Mouse (Mus musculus) urinary bladder, postnatal 14 days (tissue): ENCODE measurements around the gene Psme1.

Experiments
- DNase-seq: peaks from one replicate; pipeline ENCODE4 v3.0.0; 2021; ENCODE audit warnings: low spot score

The Psme1 gene

DNA sequence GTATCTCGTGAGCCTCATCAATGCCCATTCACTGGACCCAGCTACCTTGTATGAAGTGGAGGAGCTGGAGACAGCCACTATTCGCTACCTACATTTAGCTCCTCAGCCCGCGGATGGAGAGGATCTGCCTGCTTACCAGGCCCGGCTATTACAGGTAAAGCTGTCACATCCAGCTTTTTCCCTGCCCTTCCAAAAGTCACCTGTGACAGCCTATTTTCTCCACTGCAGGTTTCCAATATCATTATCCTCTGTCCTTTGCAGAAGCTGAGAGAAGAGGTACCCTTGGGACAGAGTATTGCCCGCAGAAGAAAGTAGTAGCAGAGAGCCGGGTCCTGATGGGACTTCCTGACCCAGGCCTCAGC lies 25.3 kb downstream of the Psme1 start, which contains the start of gene Irf9:
Irf9 (plus strand) TSS at position 301 of the 362 bp plus-strand sequence.
- DNase-seq = no peak

DNA sequence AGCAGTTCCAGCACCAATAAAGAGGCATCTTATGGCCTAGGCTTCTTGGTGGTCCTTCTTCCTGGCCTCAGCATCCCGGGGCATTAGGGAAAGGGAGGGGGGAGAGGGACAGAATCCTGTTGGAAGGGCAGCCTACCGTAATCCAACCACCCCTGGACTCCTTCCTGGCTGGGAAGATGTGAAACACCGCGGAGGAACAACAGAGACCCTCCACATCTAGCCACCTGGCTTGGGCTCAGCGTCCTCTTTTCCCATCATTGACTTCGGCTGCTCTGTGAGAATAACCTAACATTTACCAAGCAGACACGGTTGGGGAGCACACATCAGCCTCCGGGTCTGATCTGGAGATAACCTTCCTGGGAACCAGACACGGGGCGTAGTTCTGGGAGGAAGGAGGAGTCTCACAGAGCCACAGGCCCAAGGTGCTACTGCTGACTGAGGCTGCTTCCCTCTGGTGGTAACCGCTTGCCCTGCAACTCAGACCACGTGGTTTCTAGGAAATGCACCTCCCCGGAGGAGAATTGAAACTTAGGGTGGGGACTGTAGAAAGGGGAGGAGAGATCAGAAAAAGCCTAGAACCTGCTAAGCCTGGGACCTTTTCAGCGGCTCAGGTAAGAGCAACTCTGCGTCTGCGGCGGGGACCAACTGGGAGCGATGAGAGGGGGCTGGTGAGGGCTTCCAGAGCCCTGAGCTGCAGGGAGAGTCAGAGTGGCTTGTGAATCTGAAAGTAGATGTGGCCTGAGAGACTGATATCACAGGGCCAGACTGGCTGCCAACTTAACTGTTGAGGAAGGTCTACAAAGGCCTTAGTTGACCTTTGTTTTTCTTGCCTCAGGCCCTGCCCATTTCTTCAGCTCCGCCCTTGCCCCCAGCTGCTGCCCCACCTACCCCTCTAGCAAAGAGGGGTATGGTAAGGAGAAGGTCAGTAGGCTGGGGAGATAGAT lies 26.0 kb downstream of the Psme1 start:
- peak; percentile 94 for DNase-seq

DNA sequence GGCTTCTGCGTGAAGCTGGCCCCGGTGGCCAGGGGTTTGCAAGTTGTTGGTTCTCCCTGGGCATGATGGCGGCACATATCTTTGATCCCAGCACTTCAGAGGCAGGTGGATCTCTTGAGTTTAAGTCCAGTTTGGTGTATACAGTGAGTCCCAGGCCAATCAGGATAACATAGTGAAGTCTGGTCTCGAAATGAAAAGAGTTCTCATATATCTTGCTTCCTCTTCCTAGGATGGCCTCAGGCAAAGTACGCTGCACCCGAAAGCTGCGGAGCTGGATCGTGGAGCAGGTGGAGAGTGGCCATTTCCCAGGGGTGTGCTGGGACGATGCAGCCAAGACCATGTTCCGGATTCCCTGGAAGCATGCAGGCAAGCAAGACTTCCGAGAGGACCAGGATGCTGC lies 26.9 kb downstream of the Psme1 start:
- no peak for DNase-seq

DNA sequence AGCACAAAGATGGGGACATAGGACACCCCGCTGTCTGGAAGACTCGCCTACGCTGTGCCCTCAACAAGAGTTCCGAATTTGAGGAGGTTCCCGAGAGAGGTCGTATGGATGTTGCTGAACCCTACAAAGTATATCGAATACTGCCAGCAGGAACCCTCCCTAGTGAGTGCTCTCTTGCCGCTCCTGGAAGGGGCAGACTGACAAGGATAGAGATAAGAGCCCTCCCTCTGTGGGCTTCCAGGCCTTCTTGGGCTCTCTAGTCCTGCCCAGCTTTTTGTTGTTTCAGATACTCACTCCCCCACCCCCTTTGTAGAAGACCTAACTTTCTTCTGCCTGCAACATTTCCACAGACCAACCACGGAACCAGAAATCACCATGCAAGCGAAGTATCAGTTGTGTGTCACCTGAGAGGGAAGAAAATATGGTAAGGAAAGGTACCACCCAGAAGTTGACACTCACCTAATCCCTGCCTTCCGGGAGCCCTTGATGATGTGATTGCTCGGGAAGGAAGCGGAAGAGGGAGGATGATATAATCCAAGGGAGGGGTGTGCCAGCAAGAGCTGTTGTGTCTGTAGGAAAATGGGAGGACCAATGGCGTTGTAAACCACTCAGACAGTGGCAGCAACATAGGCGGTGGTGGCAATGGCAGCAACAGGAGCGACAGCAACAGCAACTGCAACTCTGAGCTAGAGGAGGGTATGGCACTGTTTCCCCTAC lies 28.0 kb downstream of the Psme1 start:
- no peak for DNase-seq

DNA sequence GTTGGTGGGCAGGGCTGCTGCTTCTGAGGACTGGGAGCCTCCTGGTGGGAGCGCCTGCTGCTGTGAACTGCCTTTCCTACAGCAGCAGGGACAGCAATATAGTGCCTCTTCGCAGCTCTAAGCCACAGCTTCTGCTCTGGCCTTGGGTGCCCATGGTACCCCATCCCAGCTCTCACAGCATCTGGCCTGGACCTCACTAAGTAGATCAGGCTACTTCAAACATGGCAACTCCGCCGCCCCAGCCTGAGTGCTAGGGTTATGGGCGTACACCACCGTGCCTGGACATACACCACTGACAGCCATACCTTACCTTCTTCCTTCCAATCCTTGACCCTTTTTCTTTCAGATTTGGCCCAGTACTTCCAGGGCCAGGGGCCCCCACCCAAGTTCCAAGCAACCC lies 30.4 kb downstream of the Psme1 start:
- no peak for DNase-seq

DNA sequence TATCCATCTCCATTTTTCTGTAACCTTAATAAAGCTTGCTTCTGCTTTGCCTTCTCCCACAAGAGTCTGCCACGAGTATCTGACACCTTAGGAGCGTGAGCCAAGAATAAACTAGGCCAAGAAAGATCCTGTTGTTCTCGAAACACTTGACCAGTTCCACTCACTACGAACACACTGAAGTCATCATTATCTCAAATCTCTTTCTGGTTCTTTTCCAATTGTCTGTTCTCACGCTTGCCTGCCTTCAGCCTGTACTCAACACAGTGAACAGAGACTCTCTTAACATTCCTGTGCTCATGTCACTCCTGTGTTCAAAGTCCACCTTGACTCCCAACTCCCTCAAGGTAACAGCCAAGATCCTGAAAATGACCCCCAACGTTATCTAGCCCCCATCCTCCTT lies 35.4 kb downstream of the Psme1 start:
- DNase-seq = no peak

DNA sequence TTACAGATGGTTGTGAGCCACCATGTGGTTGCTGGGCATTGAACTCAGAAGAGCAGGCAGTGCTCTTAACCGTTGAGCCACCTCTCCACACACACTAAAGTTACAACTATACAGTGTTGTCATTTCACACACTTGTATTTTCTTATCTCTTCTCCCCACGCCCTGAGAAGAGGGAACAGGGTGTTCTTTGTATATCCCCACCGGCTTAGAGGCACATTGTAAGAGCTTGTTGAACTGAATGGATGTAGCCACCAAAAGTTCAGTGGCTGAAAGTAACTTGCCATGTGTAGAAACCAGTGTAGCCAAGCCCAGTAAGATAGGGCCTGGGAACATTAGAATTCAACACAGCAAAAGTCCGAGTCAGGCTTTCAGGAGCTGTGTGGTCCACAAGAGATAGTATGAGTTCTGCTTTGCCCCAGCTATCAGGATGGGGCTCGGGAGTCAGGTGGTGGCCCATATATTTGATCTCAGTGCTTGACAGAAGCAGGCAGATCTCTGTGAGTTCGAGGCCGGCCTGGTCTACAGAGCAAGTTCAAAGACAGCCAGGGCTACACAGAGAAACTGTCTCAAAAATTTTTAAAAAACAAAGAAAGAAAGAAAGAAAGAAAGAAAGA lies 36.7 kb downstream of the Psme1 start:
- DNase-seq = no peak

DNA sequence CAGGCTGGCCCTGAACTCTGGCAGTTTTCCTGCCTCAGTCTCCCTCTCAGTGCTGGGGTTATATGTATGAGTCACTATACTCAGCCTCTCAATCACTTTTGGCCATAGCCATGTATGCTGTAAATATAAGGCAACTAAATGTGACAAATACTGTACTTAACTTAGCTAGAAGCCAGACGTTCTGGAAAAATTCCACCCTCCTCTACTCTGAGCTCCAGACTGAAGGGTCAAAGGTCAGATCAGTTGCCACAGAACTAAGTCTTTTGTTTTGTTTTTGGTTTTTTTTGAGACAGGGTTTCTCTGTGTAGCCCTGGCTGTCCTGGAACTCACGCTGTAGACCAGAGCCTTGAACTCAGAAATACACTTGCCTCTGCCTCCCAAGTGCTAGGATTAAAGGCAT lies 38.0 kb downstream of the Psme1 start:
- DNase-seq = no peak

DNA sequence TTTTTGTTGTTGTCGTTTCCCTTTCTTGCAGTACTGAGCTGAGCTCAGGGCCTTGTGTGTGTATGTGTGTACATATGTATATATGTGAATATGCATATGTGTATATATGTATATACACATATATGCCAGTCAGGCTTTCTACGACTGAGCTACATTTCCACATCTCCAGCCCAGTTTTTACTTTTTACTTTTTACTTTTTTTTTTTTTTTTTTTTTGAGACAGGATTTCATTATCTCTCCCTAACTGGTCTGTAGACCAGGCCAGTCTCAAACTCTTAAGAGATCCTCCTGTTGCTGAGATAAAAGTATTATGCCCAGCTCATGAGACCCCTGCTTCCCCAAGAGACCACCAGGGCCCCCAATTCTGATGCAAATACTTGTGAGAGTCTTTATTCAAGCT lies 38.9 kb downstream of the Psme1 start:
- DNase-seq = no peak

DNA sequence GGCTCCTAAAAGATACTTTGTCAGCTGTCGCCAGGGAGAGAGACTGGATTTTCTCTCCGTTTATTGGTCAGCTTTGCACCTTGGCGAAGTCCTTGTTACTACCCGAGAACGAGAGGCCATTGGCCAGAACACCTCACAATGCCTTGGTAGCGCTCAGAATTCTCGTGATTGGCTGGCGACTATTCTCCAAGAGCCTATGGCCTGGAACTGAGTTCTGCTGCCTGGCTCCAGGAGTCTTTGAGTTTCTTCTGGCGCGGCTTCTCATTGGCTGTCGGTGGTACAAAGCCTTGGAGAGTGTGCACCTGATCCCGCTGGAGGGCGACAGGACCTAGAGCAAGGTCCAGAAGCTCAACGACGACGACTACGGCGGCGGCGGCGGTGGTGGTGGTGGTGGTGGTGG lies 39.9 kb downstream of the Psme1 start, which contains the start of gene Rec8:
Rec8 (plus strand) TSS at position 216 of the 400 bp plus-strand sequence.
- DNase-seq = no peak

DNA sequence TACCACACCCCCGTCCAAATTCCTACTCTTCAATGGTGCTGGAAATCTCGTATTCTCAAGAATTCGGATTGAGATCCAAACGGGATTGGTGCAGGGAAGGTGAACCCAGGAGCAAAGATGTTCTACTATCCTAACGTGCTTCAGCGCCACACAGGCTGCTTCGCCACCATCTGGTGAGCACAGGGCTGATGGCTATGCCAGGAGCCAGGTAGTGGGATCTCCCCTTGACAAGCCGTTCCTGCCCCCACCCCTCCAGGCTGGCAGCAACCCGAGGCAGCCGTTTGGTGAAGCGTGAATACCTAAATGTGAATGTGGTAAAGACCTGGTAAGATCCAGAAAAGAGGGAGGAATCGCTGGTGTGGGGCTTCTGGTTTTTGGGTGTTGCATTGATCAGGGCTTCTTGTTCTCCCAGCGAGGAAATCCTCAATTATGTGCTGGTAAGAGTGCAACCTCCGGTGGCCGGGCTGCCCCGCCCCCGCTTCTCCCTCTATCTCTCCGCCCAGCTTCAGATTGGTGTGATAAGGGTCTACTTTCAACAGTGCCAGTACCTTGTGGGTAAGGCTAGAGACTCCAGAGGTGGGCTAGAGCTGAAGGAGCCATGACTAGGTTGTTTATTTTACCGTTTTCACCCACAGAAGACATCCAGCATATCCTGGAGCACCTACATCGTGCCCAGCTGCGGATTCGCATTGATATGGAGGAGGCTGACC lies 40.7 kb downstream of the Psme1 start:
- DNase-seq = no peak

DNA sequence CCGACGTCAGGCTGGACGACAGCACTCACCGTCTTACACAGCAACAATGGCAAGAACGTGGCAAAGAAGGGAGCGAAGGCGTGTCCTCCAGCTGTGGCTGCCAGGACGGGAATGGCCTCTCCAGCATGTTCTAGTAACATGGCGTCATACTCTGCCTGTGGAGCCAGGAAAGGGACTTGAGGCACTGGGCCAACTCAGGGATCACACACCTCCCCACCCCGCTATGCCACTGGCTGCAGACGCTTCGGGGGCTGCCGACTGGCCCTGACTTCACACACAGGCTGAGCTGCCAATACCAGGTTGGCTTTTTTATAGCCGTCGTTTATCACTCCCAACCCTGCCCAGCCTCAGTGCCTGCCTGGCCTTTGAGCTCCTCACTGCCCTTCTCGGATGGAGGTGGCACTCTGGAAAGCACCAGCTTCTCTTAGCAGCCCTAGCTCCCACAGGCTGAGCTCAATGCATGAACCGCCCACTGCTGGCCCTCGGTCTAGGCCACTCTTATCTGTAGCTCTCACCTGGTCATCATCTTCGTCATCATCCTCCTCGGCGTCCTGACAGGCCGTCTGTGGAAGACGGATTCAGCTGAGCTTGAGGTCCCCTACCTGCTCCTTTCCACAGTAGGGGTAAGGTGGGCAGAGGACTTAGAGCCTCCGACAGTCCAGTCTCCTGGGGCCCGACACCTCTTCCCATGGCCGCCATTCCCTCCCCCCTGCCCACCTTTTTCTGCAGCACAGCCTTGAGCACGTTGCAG lies 50.3 kb downstream of the Psme1 start:
- no peak for DNase-seq

DNA sequence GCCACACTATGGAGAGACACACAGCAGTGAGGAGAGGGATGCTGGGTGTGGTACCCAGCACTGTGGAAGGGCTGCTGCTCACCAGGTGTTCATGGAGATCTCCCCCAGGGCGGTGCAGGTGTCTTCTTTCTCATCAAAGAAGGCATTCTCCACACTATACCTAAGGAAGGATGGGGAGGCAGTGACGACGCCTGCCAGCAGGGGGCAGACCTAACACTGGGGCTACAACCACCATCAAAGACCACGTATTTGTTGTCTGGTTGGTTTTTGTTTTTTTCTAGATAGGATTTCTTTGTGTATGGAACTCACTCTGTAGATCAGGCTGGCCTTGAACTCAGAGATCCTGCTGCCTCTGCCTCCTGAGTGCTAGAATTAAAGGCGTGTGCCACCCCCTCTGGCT lies 51.4 kb downstream of the Psme1 start:
- DNase-seq = peak; percentile 50
